8 mouse cellular contexts compared by ENCODE assay signal in the genomic region with DNA sequence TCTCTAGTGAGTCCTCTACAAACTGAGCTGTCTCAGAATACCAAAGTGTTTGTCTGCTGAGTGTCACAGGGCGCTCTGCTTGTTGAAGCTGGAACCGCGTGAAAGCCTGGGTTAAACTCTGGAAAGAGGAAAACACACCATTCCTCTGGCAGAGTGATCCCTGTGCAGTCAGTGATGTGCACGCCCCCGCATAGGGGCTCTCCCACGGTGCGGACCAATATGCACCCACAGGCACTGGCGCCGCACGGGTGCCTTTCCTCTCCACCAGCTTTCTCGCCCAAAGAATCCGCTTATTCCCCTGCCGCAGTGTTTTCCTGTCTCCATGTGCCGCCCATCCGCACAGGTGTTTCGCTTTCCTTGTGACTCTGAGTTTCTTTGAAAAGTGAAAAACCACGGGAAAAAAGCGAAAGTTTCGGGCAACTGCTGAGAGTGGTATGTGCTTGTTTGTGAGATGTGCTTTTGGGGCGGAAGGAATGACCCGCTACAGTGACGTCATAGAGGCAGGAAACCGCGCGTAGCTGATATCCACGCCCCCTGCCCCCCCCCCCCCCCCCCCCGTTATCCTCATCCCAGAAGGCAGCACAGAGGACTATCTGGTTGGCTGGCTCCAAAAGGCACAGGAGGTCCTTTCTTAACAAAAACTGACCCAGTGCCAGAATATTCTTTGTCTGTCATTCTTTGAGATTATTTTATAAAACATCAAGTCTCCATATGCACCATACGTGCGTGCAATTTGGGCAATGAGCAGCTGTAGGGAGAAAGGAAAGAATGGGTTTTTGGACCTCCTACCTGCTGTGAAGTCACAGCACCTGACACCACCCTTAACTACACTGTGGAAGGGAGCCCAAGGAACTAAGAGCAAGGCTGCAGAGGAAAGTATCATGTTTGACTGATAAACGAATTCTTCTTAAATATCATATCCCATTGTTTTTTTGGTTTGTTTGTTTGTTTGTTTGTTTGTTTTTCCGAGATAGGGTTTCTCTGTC. TPM values are rescaled to one million over a fixed set of nuclear protein-coding genes. Genes with fewer than 3 reads are reported as not detected.
DNase-seq lines count a peak whose midpoint lies in the region; ATAC-seq and TF ChIP-seq lines count a peak whose summit lies in the region.

No protein-coding gene starts in this region.

- peak overlapping the region; percentile 15; the same call in 1 of the 2 replicates for H3K9ac ChIP-seq in limb, embryonic 15.5 days
- H3K9ac ChIP-seq in midbrain, embryonic 15.5 days: peak overlapping the region; percentile 42

- no peak for TF ChIP-seq CTCF in gastrocnemius, adult 2 months (IDR thresholded peaks at IDR 0.05)
- TF ChIP-seq CTCF in Patski (IDR thresholded peaks at IDR 0.05): no peak
- no peak for TF ChIP-seq CTCF in embryonic fibroblast, embryonic 13.5 days (IDR thresholded peaks at IDR 0.05; ENCODE audit: borderline replicate concordance, insufficient read depth, low read length)

- intact Hi-C loops in gastrocnemius, adult 2 months (cut with DNase I): no loop called here

- no peaks in the 10 kb centered on the region for H3K9me3 ChIP-seq in limb, embryonic 15.5 days
- H3K9me3 ChIP-seq in midbrain, embryonic 15.5 days: no peaks in the 10 kb centered on the region

- peak overlapping the region; percentile 77 for H3K4me2 ChIP-seq in limb, embryonic 15.5 days
- H3K4me2 ChIP-seq in midbrain, embryonic 15.5 days: peak overlapping the region; percentile 95

- CTCF ChIA-PET in Patski (lab: Charles Lee): interaction anchor here (1.0 to 4.3 kb wide), 3 partner anchors 10 to 111 kb away, joined by 3 to 31 read pairs (median 4); no protein-coding TSS in a partner anchor

- peak overlapping the region; percentile 76 for H3K4me3 ChIP-seq in gastrocnemius, adult 2 months
- H3K4me3 ChIP-seq in embryonic fibroblast, embryonic 13.5 days (ENCODE audit: insufficient read depth, low read length): peak overlapping the region; percentile 58
- peak overlapping the region; percentile 47 for H3K4me3 ChIP-seq in limb, embryonic 15.5 days
- H3K4me3 ChIP-seq in midbrain, embryonic 15.5 days: peak overlapping the region; percentile 45

- WGBS in limb, embryonic 15.5 days: 7% methylated on average over 31 of the region's 31 CpGs
- 9% methylated on average over 31 of the region's 31 CpGs for WGBS in midbrain, embryonic 15.5 days

- POLR2A ChIA-PET in Patski (lab: Charles Lee): interaction anchor here (1.0 kb wide), 1 partner anchor 112 kb away, joined by 3 read pairs; no protein-coding TSS in a partner anchor

- TF ChIP-seq POLR2A in embryonic fibroblast, embryonic 13.5 days (IDR thresholded peaks at IDR 0.05; ENCODE audit: low read depth, low read length): no peak

- no peak for DNase-seq in gastrocnemius, adult 2 months
- DNase-seq in gastrocnemius, postnatal 4 days (ENCODE audit: low spot score in 2 of 2): no peak
- DNase-seq in Patski (ENCODE audit: low read depth, low spot score): no peak
- DNase-seq in heart, postnatal 4 days: peak; percentile 20
- DNase-seq in thymus, adult 18-20 months: peak; percentile 34 to 58

- peak overlapping the region; percentile 66 for H3K27ac ChIP-seq in gastrocnemius, adult 2 months
- H3K27ac ChIP-seq in embryonic fibroblast, embryonic 13.5 days (ENCODE audit: insufficient read depth, low read length): no peak overlapping the region
- 0 out of 2 replicates have a peak overlapping the region, but pooled peaks have one; percentile 3 for H3K27ac ChIP-seq in limb, embryonic 15.5 days
- H3K27ac ChIP-seq in midbrain, embryonic 15.5 days: no peak overlapping the region

- H3K4me1 ChIP-seq in embryonic fibroblast, embryonic 13.5 days (ENCODE audit: control insufficient read depth, insufficient read depth, low read length): no peaks in the 10 kb centered on the region
- peaks cover 9% of the 10 kb centered on the region for H3K4me1 ChIP-seq in limb, embryonic 15.5 days
- peaks cover 9% of the 10 kb centered on the region; the same call in 1 of the 2 replicates for H3K4me1 ChIP-seq in midbrain, embryonic 15.5 days

- no peaks in the 10 kb centered on the region for H3K36me3 ChIP-seq in limb, embryonic 15.5 days
- no peaks in the 10 kb centered on the region for H3K36me3 ChIP-seq in midbrain, embryonic 15.5 days (replicated peaks)

- peak; percentile 63 for ATAC-seq in Patski
- no peak for ATAC-seq in limb, embryonic 15.5 days (ENCODE audit: insufficient number of reproducible peaks, low FRiP score, low TSS enrichment, low read depth)
- ATAC-seq in midbrain, embryonic 15.5 days (replicated peaks): peak; percentile 78

- no peaks in the 10 kb centered on the region for H3K27me3 ChIP-seq in Patski
- peaks cover 10% of the 10 kb centered on the region; the same call in 1 of the 2 replicates for H3K27me3 ChIP-seq in limb, embryonic 15.5 days
- H3K27me3 ChIP-seq in midbrain, embryonic 15.5 days (replicated peaks): peaks cover 15% of the 10 kb centered on the region; the same call in 1 of the 2 replicates

- in situ Hi-C loops in Patski (cut with MboI; ENCODE audit: low pct_unique_long_range_greater_than_20kb): loop anchor here (25.0 kb wide), 1 partner anchor 106 kb away; a partner anchor contains a TSS

RNA-seq across cellular contexts. Expression of a gene that starts 11.8 kb away (rescaled TPM):
- total RNA-seq in gastrocnemius, adult 2 months (2021): not detected
- total RNA-seq in gastrocnemius, postnatal 4 days (2021): not detected
- 0.15 TPM for polyA plus RNA-seq in Patski (2021)
- polyA plus RNA-seq in embryonic fibroblast, embryonic 13.5 days (2011; ENCODE audit: insufficient read length, low read depth, missing spikeins): not detected in 2 replicates
- not detected for total RNA-seq in heart, postnatal 4 days (2021)
- not detected in 2 replicates for polyA plus RNA-seq in limb, embryonic 15.5 days (2015; fragmentation: Nextera tagmentation; extraction: Ambion mirVana)
- not detected in 2 replicates for polyA plus RNA-seq in midbrain, embryonic 15.5 days (2015; fragmentation: Nextera tagmentation; extraction: Ambion mirVana)

RNA-seq across cellular contexts. Expression of a gene that starts 18.3 kb away (rescaled TPM):
- total RNA-seq in gastrocnemius, adult 2 months (2021): not detected
- total RNA-seq in gastrocnemius, postnatal 4 days (2021): not detected
- not detected for polyA plus RNA-seq in Patski (2021)
- not detected in 2 replicates for polyA plus RNA-seq in embryonic fibroblast, embryonic 13.5 days (2011; ENCODE audit: insufficient read length, low read depth, missing spikeins)
- not detected for total RNA-seq in heart, postnatal 4 days (2021)
- polyA plus RNA-seq in limb, embryonic 15.5 days (2015; fragmentation: Nextera tagmentation; extraction: Ambion mirVana): not detected in 2 replicates
- polyA plus RNA-seq in midbrain, embryonic 15.5 days (2015; fragmentation: Nextera tagmentation; extraction: Ambion mirVana): not detected in 2 replicates

RNA-seq across cellular contexts. Expression of a gene that starts 26.6 kb away (rescaled TPM):
- not detected for total RNA-seq in gastrocnemius, adult 2 months (2021)
- not detected for total RNA-seq in gastrocnemius, postnatal 4 days (2021)
- polyA plus RNA-seq in Patski (2021): not detected
- polyA plus RNA-seq in embryonic fibroblast, embryonic 13.5 days (2011; ENCODE audit: insufficient read length, low read depth, missing spikeins): not detected in 2 replicates
- not detected for total RNA-seq in heart, postnatal 4 days (2021)
- not detected in 2 replicates for polyA plus RNA-seq in limb, embryonic 15.5 days (2015; fragmentation: Nextera tagmentation; extraction: Ambion mirVana)
- polyA plus RNA-seq in midbrain, embryonic 15.5 days (2015; fragmentation: Nextera tagmentation; extraction: Ambion mirVana): not detected in 2 replicates

RNA-seq across cellular contexts. Expression of a gene that starts 32.9 kb away (rescaled TPM):
- total RNA-seq in gastrocnemius, adult 2 months (2021): not detected
- not detected for total RNA-seq in gastrocnemius, postnatal 4 days (2021)
- not detected for polyA plus RNA-seq in Patski (2021)
- polyA plus RNA-seq in embryonic fibroblast, embryonic 13.5 days (2011; ENCODE audit: insufficient read length, low read depth, missing spikeins): not detected in 2 replicates
- total RNA-seq in heart, postnatal 4 days (2021): not detected
- not detected in 2 replicates for polyA plus RNA-seq in limb, embryonic 15.5 days (2015; fragmentation: Nextera tagmentation; extraction: Ambion mirVana)
- not detected in 2 replicates for polyA plus RNA-seq in midbrain, embryonic 15.5 days (2015; fragmentation: Nextera tagmentation; extraction: Ambion mirVana)

RNA-seq across cellular contexts. Expression of a gene that starts 41.0 kb away (rescaled TPM):
- not detected for total RNA-seq in gastrocnemius, adult 2 months (2021)
- not detected for total RNA-seq in gastrocnemius, postnatal 4 days (2021)
- not detected for polyA plus RNA-seq in Patski (2021)
- polyA plus RNA-seq in embryonic fibroblast, embryonic 13.5 days (2011; ENCODE audit: insufficient read length, low read depth, missing spikeins): not detected in 2 replicates
- total RNA-seq in heart, postnatal 4 days (2021): not detected
- polyA plus RNA-seq in limb, embryonic 15.5 days (2015; fragmentation: Nextera tagmentation; extraction: Ambion mirVana): not detected in 2 replicates
- not detected in 2 replicates for polyA plus RNA-seq in midbrain, embryonic 15.5 days (2015; fragmentation: Nextera tagmentation; extraction: Ambion mirVana)

Comparison
In these comparisons a context has a peak if more than half of its experiments do, and no peak if none do; other contexts are left out.
1. DNase-seq: peak in heart, postnatal 4 days (single experiment) and thymus, adult 18-20 months (2 of 2); none in gastrocnemius, adult 2 months (single experiment), gastrocnemius, postnatal 4 days (0 of 2) and Patski (single experiment).
2. H3K27ac ChIP-seq: peak in gastrocnemius, adult 2 months (single experiment) and limb, embryonic 15.5 days (single experiment); none in embryonic fibroblast, embryonic 13.5 days (single experiment) and midbrain, embryonic 15.5 days (single experiment).
3. Peak in every context shown above with its lines, with median percentiles within 50 percentile points of each other: H3K4me3 ChIP-seq.